Mouse (Mus musculus): ENCODE measurements around the gene Hagh.

DNA sequence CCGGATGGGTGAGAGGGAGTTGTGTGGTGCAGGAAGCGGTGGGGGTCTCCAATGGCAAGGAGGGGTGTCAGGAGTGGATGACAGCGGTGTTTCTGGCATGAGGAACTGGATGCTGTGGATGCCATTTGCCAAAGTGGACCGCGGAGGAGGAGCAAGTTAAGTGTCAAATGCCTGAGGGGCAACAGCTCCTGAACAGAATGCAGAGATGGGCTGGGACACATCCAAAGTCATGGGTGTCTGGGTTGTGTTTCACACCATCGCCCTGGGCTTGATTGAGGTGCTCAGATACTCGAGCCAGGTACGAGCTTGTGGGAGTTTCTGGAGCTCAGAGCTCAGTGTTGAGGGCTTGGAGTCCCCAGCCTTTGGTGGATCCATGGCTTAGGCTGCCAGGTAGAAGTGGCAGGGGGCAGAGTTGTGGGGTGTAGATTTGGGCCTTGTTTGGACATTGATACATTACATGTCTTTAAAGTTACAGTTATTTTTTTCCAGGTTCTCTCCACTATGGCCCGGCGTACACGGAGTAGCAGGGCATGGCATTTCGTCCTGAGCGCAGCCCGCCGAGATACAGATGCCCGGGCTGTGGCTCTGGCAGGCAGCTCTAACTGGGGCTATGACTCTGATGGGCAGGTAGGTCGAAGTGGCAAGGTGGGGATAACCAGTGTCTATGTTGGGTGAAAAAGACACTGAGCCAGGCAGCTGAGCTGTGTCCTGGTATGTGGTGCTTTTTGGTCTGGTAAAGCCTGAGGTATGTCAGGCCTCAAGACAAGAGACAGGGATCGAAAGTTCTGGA is 47.5 kb downstream of the Hagh start:
- TF ChIP-seq POLR2A (IDR thresholded peaks at IDR 0.05; ENCODE audit: low read depth, low read length), result no peak
- TF ChIP-seq CTCF (conservative IDR thresholded peaks at IDR 0.05; ENCODE audit: insufficient read depth, insufficient read length, low read depth, low read length), result no peak

All from kidney, adult 2 months (tissue).